Mouse (Mus musculus): ENCODE measurements at regions not wholly inside any gene's neighbourhood (a gene's known extent, or its start where the extent isn't known, plus 50 kb on each side); places are given as distances from the start of the nearest gene placed in this dataset.

GRCm38 (mm10) chr11:7281656-7282055 lies 67.9 kb upstream of the Igfbp3 start:
- no peaks in the 10 kb centered on the region for H3K27me3 ChIP-seq (ENCODE audit: insufficient read depth, low read length)
- H3K4me3 ChIP-seq (ENCODE audit: low read depth, low read length) = no peak overlapping the region
- no peaks in the 10 kb centered on the region for H3K4me1 ChIP-seq (ENCODE audit: insufficient read depth, low read length)
- H3K27ac ChIP-seq (ENCODE audit: low read depth, low read length) = no peak overlapping the region
- TF ChIP-seq CTCF (IDR thresholded peaks at IDR 0.05) = no peak
- ATAC-seq (ENCODE audit: low FRiP score) = no peak
- no peak overlapping the region for H3K4me2 ChIP-seq (ENCODE audit: low read depth, low read length, poor library complexity, severe bottlenecking)
- H3K9ac ChIP-seq (replicated peaks; ENCODE audit: low read length, poor library complexity, severe bottlenecking) = no peak overlapping the region
- DNase-seq (ENCODE audit: low spot score) = no peak
- H3K36me3 ChIP-seq (ENCODE audit: insufficient read depth, low read length) = no peaks in the 10 kb centered on the region
- 22% methylated on average over 2 of the region's 2 CpGs for WGBS
- no peaks in the 10 kb centered on the region for H3K9me3 ChIP-seq (ENCODE audit: low read length)

- no peak for ATAC-seq (ENCODE audit: low FRiP score)
These were observed 66.2 kb upstream of the Igfbp3 start for GRCm38 (mm10) chr11:7279891-7280290.

GRCm38 (mm10) chr11:7272543-7272942 lies 58.8 kb upstream of the Igfbp3 start:
- no peak overlapping the region for H3K9ac ChIP-seq (replicated peaks; ENCODE audit: low read length, poor library complexity, severe bottlenecking)
- no peaks in the 10 kb centered on the region for H3K4me1 ChIP-seq (ENCODE audit: insufficient read depth, low read length)
- ATAC-seq (ENCODE audit: low FRiP score) = no peak
- H3K4me3 ChIP-seq (ENCODE audit: low read depth, low read length) = no peak overlapping the region
- no peaks in the 10 kb centered on the region for H3K27me3 ChIP-seq (ENCODE audit: insufficient read depth, low read length)
- TF ChIP-seq CTCF (IDR thresholded peaks at IDR 0.05) = no peak
- WGBS = 56% methylated on average over 3 of the region's 3 CpGs
- H3K4me2 ChIP-seq (ENCODE audit: low read depth, low read length, poor library complexity, severe bottlenecking) = no peak overlapping the region
- DNase-seq (ENCODE audit: low spot score) = no peak
- H3K27ac ChIP-seq (ENCODE audit: low read depth, low read length) = no peak overlapping the region
- H3K9me3 ChIP-seq (ENCODE audit: low read length) = no peaks in the 10 kb centered on the region
- H3K36me3 ChIP-seq (ENCODE audit: insufficient read depth, low read length) = no peaks in the 10 kb centered on the region

More at GRCm38 (mm10) chr11:7279891-7280290, 66.2 kb upstream of the Igfbp3 start:
- 0 out of 2 replicates have a peak, but pooled peaks have one; percentile 13 for TF ChIP-seq CTCF (IDR thresholded peaks at IDR 0.05)
- no peak overlapping the region for H3K4me2 ChIP-seq (ENCODE audit: low read depth, low read length, poor library complexity, severe bottlenecking)
- H3K4me3 ChIP-seq (ENCODE audit: low read depth, low read length) = no peak overlapping the region
- DNase-seq (ENCODE audit: low spot score) = no peak
- 57% methylated on average over 2 of the region's 2 CpGs for WGBS
- H3K9me3 ChIP-seq (ENCODE audit: low read length) = no peaks in the 10 kb centered on the region
- H3K27me3 ChIP-seq (ENCODE audit: insufficient read depth, low read length) = no peaks in the 10 kb centered on the region
- no peaks in the 10 kb centered on the region for H3K4me1 ChIP-seq (ENCODE audit: insufficient read depth, low read length)
- no peak overlapping the region for H3K27ac ChIP-seq (ENCODE audit: low read depth, low read length)
- no peak overlapping the region for H3K9ac ChIP-seq (replicated peaks; ENCODE audit: low read length, poor library complexity, severe bottlenecking)
- no peaks in the 10 kb centered on the region for H3K36me3 ChIP-seq (ENCODE audit: insufficient read depth, low read length)

- H3K4me1 ChIP-seq (ENCODE audit: insufficient read depth, low read length) = no peaks in the 10 kb centered on the region
- no peaks in the 10 kb centered on the region for H3K9me3 ChIP-seq (ENCODE audit: low read length)
- no peak overlapping the region for H3K4me2 ChIP-seq (ENCODE audit: low read depth, low read length, poor library complexity, severe bottlenecking)
- 70% methylated on average over 1 of the region's 1 CpGs for WGBS
- ATAC-seq (ENCODE audit: low FRiP score) = no peak
- no peak overlapping the region for H3K27ac ChIP-seq (ENCODE audit: low read depth, low read length)
- no peak for TF ChIP-seq CTCF (IDR thresholded peaks at IDR 0.05)
- no peaks in the 10 kb centered on the region for H3K36me3 ChIP-seq (ENCODE audit: insufficient read depth, low read length)
- no peak overlapping the region for H3K4me3 ChIP-seq (ENCODE audit: low read depth, low read length)
- DNase-seq (ENCODE audit: low spot score) = no peak
- H3K27me3 ChIP-seq (ENCODE audit: insufficient read depth, low read length) = no peaks in the 10 kb centered on the region
- no peak overlapping the region for H3K9ac ChIP-seq (replicated peaks; ENCODE audit: low read length, poor library complexity, severe bottlenecking)
These were observed 57.2 kb upstream of the Igfbp3 start for GRCm38 (mm10) chr11:7270916-7271315.

GRCm38 (mm10) chr11:7263971-7264370 lies 50.2 kb upstream of the Igfbp3 start:
- Histone ChIP-seq H3K36me3 (ENCODE audit: insufficient read depth, low read length) (no peaks in the 10 kb centered on the region), H3K4me2 (ENCODE audit: low read depth, low read length, poor library complexity, severe bottlenecking) (no peak overlapping the region), H3K9me3 (ENCODE audit: low read length) (no peaks in the 10 kb centered on the region), H3K9ac (replicated peaks; ENCODE audit: low read length, poor library complexity, severe bottlenecking) (no peak overlapping the region), H3K27me3 (ENCODE audit: insufficient read depth, low read length) (no peaks in the 10 kb centered on the region), H3K4me1 (ENCODE audit: insufficient read depth, low read length) (no peaks in the 10 kb centered on the region), H3K27ac (ENCODE audit: low read depth, low read length) (no peak overlapping the region), H3K4me3 (ENCODE audit: low read depth, low read length) (no peak overlapping the region)
- WGBS = 88% methylated on average over 4 of the region's 4 CpGs
- TF ChIP-seq CTCF (IDR thresholded peaks at IDR 0.05) = no peak
- ATAC-seq (ENCODE audit: low FRiP score) (no peak), DNase-seq (ENCODE audit: low spot score) (no peak)
